Mouse (Mus musculus) myocyte (in vitro differentiated cells): ENCODE measurements at regions not wholly inside any gene's neighbourhood (a gene's known extent, or its start where the extent isn't known, plus 50 kb on each side); places are given as distances from the start of the nearest gene placed in this dataset.

Experiments
- H3K27me3 ChIP-seq: one replicate; pipeline ENCODE4 v1.6.1; 2011; ENCODE audit not compliant: control insufficient read depth, insufficient read depth, insufficient read length
- H3K36me3 ChIP-seq: one replicate; pipeline ENCODE4 v1.6.1; 2011; ENCODE audit not compliant: control insufficient read depth, insufficient read depth
- H3K4me2 ChIP-seq: one replicate; pipeline ENCODE4 v1.6.1; 2011; ENCODE audit warnings: low read depth, control low read depth
- H3K4me3 ChIP-seq: one replicate; pipeline ENCODE4 v1.5.1; 2011; ENCODE audit warnings: mild to moderate bottlenecking, control low read depth, moderate library complexity
- H3K79me2 ChIP-seq: one replicate; pipeline ENCODE4 v1.6.1; 2011; ENCODE audit not compliant: control insufficient read depth, insufficient read depth
- H3ac ChIP-seq: one replicate; pipeline ENCODE4 v1.6.1; 2011; ENCODE audit not compliant: control insufficient read depth, insufficient read length
- CEBPB ChIP-seq: IDR thresholded peaks from 2 replicates; pipeline ENCODE4 v1.6.1; 2011; ENCODE audit warnings: mild to moderate bottlenecking, moderate library complexity; ENCODE audit not compliant: poor library complexity, insufficient read depth, severe bottlenecking
- E2F4 ChIP-seq: IDR thresholded peaks from one replicate; pipeline ENCODE4 v1.6.1; 2011; ENCODE audit warnings: mild to moderate bottlenecking, control low read depth, moderate library complexity; ENCODE audit not compliant: insufficient read depth
- MAX ChIP-seq: IDR thresholded peaks from one replicate; pipeline ENCODE4 v1.6.1; 2011; ENCODE audit warnings: low read depth, mild to moderate bottlenecking, control low read depth
- MYOD1 ChIP-seq, 3 experiments: IDR thresholded peaks; one replicate each; pipeline ENCODE4 v1.6.1; 2011; ENCODE audit warnings: control low read depth in 2 of 3, low read depth in 2 of 3, mild to moderate bottlenecking in 2 of 3, moderate library complexity in 1 of 3; ENCODE audit not compliant: insufficient read length in 2 of 3, control insufficient read depth in 1 of 3
- MYOG ChIP-seq, 3 experiments: IDR thresholded peaks; one replicate each; pipeline ENCODE4 v1.6.1; 2011; ENCODE audit warnings: control low read depth in 2 of 3, low read depth in 2 of 3, mild to moderate bottlenecking in 2 of 3; ENCODE audit not compliant: insufficient read length in 2 of 3, control insufficient read depth in 1 of 3, insufficient read depth in 1 of 3
- POLR2A ChIP-seq: IDR thresholded peaks from one replicate; pipeline ENCODE4 v1.6.1; 2011; ENCODE audit warnings: low read depth, mild to moderate bottlenecking, control low read depth, moderate library complexity; ENCODE audit not compliant: insufficient read length
- POLR2AphosphoS2 ChIP-seq: IDR thresholded peaks from one replicate; pipeline ENCODE4 v1.6.1; 2011; ENCODE audit warnings: low read depth, control low read depth; ENCODE audit not compliant: insufficient read length
- REST ChIP-seq: IDR thresholded peaks from one replicate; pipeline ENCODE4 v1.6.1; 2011; ENCODE audit warnings: mild to moderate bottlenecking, control low read depth, moderate library complexity; ENCODE audit not compliant: insufficient read depth, insufficient read length
- SRF ChIP-seq: IDR thresholded peaks from one replicate; pipeline ENCODE4 v1.6.1; 2011; ENCODE audit warnings: low read depth; ENCODE audit not compliant: control insufficient read depth, insufficient read length
- TCF12 ChIP-seq: IDR thresholded peaks from one replicate; pipeline ENCODE4 v1.6.1; 2011; ENCODE audit warnings: mild to moderate bottlenecking, control low read depth; ENCODE audit not compliant: poor library complexity, insufficient read depth, severe bottlenecking
- TCF3 ChIP-seq: IDR thresholded peaks from one replicate; pipeline ENCODE4 v1.6.1; 2011; ENCODE audit warnings: low read depth, control low read depth; ENCODE audit not compliant: insufficient read length
- USF1 ChIP-seq: IDR thresholded peaks from one replicate; pipeline ENCODE4 v1.6.1; 2011; ENCODE audit warnings: low read depth, mild to moderate bottlenecking, control low read depth, moderate library complexity

DNA sequence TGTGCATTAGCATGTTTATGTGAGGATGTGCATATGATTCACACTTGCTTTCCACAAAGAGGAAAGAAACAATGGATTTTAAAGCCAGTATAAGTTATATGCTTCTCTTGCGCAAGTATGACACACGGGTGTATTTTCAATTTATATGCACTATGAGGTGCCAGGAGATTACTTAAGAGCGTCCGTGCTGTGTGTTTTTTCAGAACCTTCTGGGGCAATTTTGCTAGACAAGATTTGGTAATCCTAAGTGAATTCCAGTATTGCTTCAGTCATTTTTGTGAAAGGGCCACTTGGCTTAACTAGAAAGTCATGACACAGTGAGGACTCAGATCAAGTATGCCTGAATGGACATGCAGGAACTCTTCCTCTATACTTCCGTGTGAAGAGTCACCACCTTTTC is 511.5 kb downstream of the Fgf9 start:
- no peak overlapping the region for H3K4me3 ChIP-seq
- no peaks in the 10 kb centered on the region for H3K36me3 ChIP-seq
- no peak overlapping the region for H3ac ChIP-seq
- TF ChIP-seq CEBPB (no peak), REST (no peak), TCF3 (no peak), POLR2A (no peak), MYOD1 (IDR thresholded peaks at IDR 0.05; ENCODE audit: control insufficient read depth in 1 of 3, insufficient read length in 2 of 3, low read depth in 2 of 3) (no peak), MYOG (IDR thresholded peaks at IDR 0.05; ENCODE audit: control insufficient read depth in 1 of 3, insufficient read depth in 1 of 3, insufficient read length in 2 of 3, low read depth in 2 of 3) (no peak), TCF12 (no peak), E2F4 (no peak), MAX (no peak), POLR2AphosphoS2 (no peak), SRF (no peak), USF1 (no peak)
- no peaks in the 10 kb centered on the region for H3K27me3 ChIP-seq
- H3K4me2 ChIP-seq: no peak overlapping the region
- no peaks in the 10 kb centered on the region for H3K79me2 ChIP-seq

DNA sequence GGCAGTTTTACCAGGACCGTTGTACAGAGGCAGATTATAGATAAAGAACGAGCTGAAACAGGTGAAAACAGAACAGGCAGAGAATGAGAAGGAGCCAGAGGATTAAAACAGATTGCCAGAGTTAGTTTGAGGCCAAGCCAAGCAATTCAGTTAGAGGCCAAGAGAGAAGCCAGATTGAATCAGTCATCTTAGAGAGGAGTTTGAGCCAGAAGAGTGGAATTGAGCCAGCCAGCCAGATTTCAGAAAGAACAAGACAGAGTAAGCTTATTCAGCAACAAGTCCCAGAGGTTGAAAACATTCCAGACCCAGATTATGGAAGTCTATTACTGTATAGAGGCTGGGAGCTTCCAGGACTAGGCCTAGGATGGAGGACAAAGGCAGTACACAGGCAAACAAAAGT is 499.7 kb downstream of the Fgf9 start:
- no peak for TF ChIP-seq MYOG (IDR thresholded peaks at IDR 0.05; ENCODE audit: control insufficient read depth in 1 of 3, insufficient read depth in 1 of 3, insufficient read length in 2 of 3, low read depth in 2 of 3)
- no peak for TF ChIP-seq TCF12
- TF ChIP-seq POLR2A: no peak
- TF ChIP-seq POLR2AphosphoS2: no peak
- TF ChIP-seq USF1: no peak
- TF ChIP-seq SRF: no peak
- TF ChIP-seq CEBPB: no peak
- TF ChIP-seq TCF3: no peak
- TF ChIP-seq REST: no peak
- TF ChIP-seq MYOD1 (IDR thresholded peaks at IDR 0.05; ENCODE audit: control insufficient read depth in 1 of 3, insufficient read length in 2 of 3, low read depth in 2 of 3): no peak
- no peak for TF ChIP-seq E2F4
- TF ChIP-seq MAX: no peak
- H3K27me3 ChIP-seq: no peaks in the 10 kb centered on the region
- no peak overlapping the region for H3K4me2 ChIP-seq
- no peaks in the 10 kb centered on the region for H3K79me2 ChIP-seq
- no peaks in the 10 kb centered on the region for H3K36me3 ChIP-seq
- no peak overlapping the region for H3K4me3 ChIP-seq
- H3ac ChIP-seq: no peak overlapping the region

DNA sequence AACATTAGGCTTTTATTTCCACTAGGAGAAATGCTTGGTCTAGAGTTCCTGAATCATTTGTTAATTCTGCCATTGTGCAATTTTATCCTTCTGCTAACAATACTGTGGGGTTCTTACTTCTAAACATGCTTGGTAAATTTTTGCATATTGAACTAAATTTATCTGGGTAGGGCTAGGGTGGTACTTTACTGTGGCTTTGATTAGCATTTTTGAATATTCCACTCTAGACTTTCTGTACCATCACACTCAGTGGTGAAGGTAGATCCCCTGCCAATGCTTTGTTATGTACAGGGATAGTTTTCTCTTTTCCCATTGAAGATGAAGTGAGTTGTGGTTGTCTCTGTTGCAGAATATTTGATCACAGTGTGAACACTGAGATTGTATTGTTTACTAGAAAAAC is 497.1 kb downstream of the Fgf9 start:
- H3K4me2 ChIP-seq: no peak overlapping the region
- H3K36me3 ChIP-seq: no peaks in the 10 kb centered on the region
- no peaks in the 10 kb centered on the region for H3K79me2 ChIP-seq
- no peak overlapping the region for H3K4me3 ChIP-seq
- TF ChIP-seq E2F4 (no peak), CEBPB (no peak), POLR2A (no peak)
- no peaks in the 10 kb centered on the region for H3K27me3 ChIP-seq
- H3ac ChIP-seq: no peak overlapping the region

DNA sequence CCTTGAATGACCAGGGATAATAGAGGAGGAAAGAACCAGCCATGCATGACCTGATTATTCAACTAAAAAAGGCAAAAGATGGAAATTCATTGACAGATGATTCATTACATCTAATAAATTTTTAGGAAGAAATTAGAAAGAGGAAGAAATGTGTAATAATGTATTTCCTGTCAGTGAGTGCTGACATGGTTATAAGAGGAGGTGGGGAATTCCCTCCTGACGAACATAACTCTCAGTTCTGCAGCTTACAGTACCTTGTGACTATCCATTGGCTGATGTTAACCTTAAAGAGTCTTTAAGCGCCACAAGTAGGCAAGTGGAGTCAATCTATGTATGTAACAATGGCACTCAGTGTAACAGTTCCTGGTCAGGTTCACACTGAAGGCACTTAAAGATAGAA is 492.7 kb downstream of the Fgf9 start:
- Histone ChIP-seq H3ac (no peak overlapping the region), H3K79me2 (no peaks in the 10 kb centered on the region), H3K4me2 (no peak overlapping the region), H3K27me3 (no peaks in the 10 kb centered on the region), H3K36me3 (no peaks in the 10 kb centered on the region), H3K4me3 (no peak overlapping the region)
- TF ChIP-seq TCF3 (no peak), TCF12 (no peak), REST (no peak), MYOD1 (IDR thresholded peaks at IDR 0.05; ENCODE audit: control insufficient read depth in 1 of 3, insufficient read length in 2 of 3, low read depth in 2 of 3) (no peak), MAX (no peak), POLR2A (no peak), POLR2AphosphoS2 (no peak), CEBPB (no peak), SRF (no peak), MYOG (IDR thresholded peaks at IDR 0.05; ENCODE audit: control insufficient read depth in 1 of 3, insufficient read depth in 1 of 3, insufficient read length in 2 of 3, low read depth in 2 of 3) (no peak), E2F4 (no peak), USF1 (no peak)

DNA sequence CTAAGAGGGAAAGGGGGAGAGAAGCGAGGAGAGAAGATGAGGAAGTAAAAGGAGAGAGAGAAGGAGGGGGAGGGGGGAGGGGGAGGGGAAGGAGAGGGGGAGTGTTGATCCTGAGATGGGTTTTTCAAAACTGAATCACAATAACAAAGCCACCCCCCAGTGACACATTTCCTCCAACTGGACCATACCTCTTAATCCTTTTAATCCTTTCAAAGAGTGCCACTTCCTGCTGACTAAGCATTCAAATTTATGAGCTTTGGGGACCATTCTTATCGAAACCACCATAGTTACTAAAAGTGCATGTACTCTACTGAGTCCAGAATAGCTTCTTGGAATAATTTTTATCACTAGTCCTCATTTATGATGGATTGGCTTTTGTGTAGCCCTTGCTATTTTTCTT is 480.4 kb downstream of the Fgf9 start:
- Histone ChIP-seq H3K4me3 (no peak overlapping the region), H3ac (no peak overlapping the region), H3K79me2 (no peaks in the 10 kb centered on the region), H3K36me3 (no peaks in the 10 kb centered on the region), H3K4me2 (no peak overlapping the region), H3K27me3 (no peaks in the 10 kb centered on the region)
- TF ChIP-seq TCF3: no peak
- no peak for TF ChIP-seq MYOG (IDR thresholded peaks at IDR 0.05; ENCODE audit: control insufficient read depth in 1 of 3, insufficient read depth in 1 of 3, insufficient read length in 2 of 3, low read depth in 2 of 3)
- no peak for TF ChIP-seq CEBPB
- TF ChIP-seq REST: no peak
- TF ChIP-seq TCF12: no peak
- no peak for TF ChIP-seq POLR2AphosphoS2
- TF ChIP-seq SRF: no peak
- TF ChIP-seq MAX: no peak
- TF ChIP-seq E2F4: no peak
- TF ChIP-seq MYOD1 (IDR thresholded peaks at IDR 0.05; ENCODE audit: control insufficient read depth in 1 of 3, insufficient read length in 2 of 3, low read depth in 2 of 3): no peak
- TF ChIP-seq USF1: no peak
- TF ChIP-seq POLR2A: no peak
